In the genomic region with DNA sequence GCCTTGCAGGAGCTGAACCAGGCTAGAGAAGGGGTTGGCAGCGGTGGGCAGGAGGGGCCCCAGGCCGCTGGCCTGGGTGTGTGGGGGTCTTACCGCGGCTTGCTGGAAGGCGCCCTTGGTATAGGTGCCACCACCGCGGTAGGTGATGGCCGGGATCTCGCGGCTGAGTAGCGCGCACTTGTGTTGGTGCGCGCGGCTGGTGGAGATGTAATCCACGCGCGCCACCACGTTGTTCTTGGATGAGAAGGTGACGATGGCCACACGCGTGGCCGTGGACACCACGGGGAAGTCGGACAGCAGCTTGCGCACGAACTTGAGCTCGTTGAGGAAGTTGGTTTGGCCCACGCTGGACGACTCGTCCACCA, we compare ENCODE assay signal across 8 mouse cellular contexts. TPM values are rescaled to one million over a fixed set of nuclear protein-coding genes. Genes with fewer than 3 reads are reported as not detected.
DNase-seq lines count a peak whose midpoint lies in the region; ATAC-seq and TF ChIP-seq lines count a peak whose summit lies in the region.

No protein-coding gene starts in this region.

- peaks cover 14% of the 10 kb centered on the region; the same call in 1 of the 2 replicates for H3K27me3 ChIP-seq in lung, postnatal 0 days (replicated peaks; ENCODE audit: insufficient read depth, low read length)
- peaks cover 11% of the 10 kb centered on the region; the same call in 1 of the 2 replicates for H3K27me3 ChIP-seq in limb, embryonic 13.5 days
- no peaks in the 10 kb centered on the region for H3K27me3 ChIP-seq in stomach, embryonic 14.5 days (ENCODE audit: control insufficient read depth, insufficient read depth, low read length)

- H3K4me3 ChIP-seq in lung, postnatal 0 days (ENCODE audit: low read depth, low read length), result peak overlapping the region; percentile 47
- H3K4me3 ChIP-seq in limb, embryonic 13.5 days, result peak overlapping the region; percentile 65
- H3K4me3 ChIP-seq in stomach, embryonic 14.5 days (ENCODE audit: low read depth, low read length), result peak overlapping the region; percentile 57

- peak overlapping the region; percentile 65 for H3K4me2 ChIP-seq in lung, postnatal 0 days (replicated peaks; ENCODE audit: low read depth, low read length)
- peak overlapping the region; percentile 98 for H3K4me2 ChIP-seq in limb, embryonic 13.5 days (replicated peaks)
- peak overlapping the region; percentile 85 for H3K4me2 ChIP-seq in stomach, embryonic 14.5 days (replicated peaks; ENCODE audit: low read depth, low read length)

- WGBS in lung, postnatal 0 days, result under 1% methylated on average over 31 of the region's 31 CpGs
- under 1% methylated on average over 31 of the region's 31 CpGs for WGBS in limb, embryonic 13.5 days
- WGBS in stomach, embryonic 14.5 days, result under 1% methylated on average over 31 of the region's 31 CpGs

- H3K27ac ChIP-seq in lung, postnatal 0 days (ENCODE audit: low read length), result peak overlapping the region; percentile 79
- peak overlapping the region; percentile 83 for H3K27ac ChIP-seq in limb, embryonic 13.5 days
- peak overlapping the region; percentile 59; the same call in 1 of the 2 replicates for H3K27ac ChIP-seq in stomach, embryonic 14.5 days (ENCODE audit: low read length)

- 0 out of 2 replicates have a peak, but pooled peaks cover 3% of the 10 kb centered on the region for H3K4me1 ChIP-seq in lung, postnatal 0 days (ENCODE audit: insufficient read depth, low read depth, low read length)
- peaks cover 30% of the 10 kb centered on the region for H3K4me1 ChIP-seq in limb, embryonic 13.5 days
- peaks cover 9% of the 10 kb centered on the region; the same call in 1 of the 2 replicates for H3K4me1 ChIP-seq in stomach, embryonic 14.5 days (ENCODE audit: control insufficient read depth, insufficient read depth, low read length)

- H3K36me3 ChIP-seq in lung, postnatal 0 days (ENCODE audit: insufficient read depth, low read length), result no peaks in the 10 kb centered on the region
- no peaks in the 10 kb centered on the region for H3K36me3 ChIP-seq in limb, embryonic 13.5 days
- H3K36me3 ChIP-seq in stomach, embryonic 14.5 days (ENCODE audit: control insufficient read depth, insufficient read depth, low read length), result no peaks in the 10 kb centered on the region

- no peak for TF ChIP-seq EP300 in lung, postnatal 0 days (IDR thresholded peaks at IDR 0.05)

- peak; percentile 26 for DNase-seq in adrenal gland, postnatal 14 days
- DNase-seq in adrenal gland, postnatal 10 days, result no peak
- peak; percentile 37 for DNase-seq in lung, postnatal 0 days (ENCODE audit: low spot score)
- no peak for DNase-seq in lung, postnatal 10 days
- no peak for DNase-seq in layer of hippocampus, adult 8-10 months (ENCODE audit: low spot score in 2 of 2)
- no peak for DNase-seq in urinary bladder, postnatal 14 days (ENCODE audit: low spot score)

- no peaks in the 10 kb centered on the region for H3K9me3 ChIP-seq in lung, postnatal 0 days (ENCODE audit: low read length)
- no peaks in the 10 kb centered on the region for H3K9me3 ChIP-seq in limb, embryonic 13.5 days
- H3K9me3 ChIP-seq in stomach, embryonic 14.5 days (ENCODE audit: control insufficient read depth, low read depth, low read length), result no peaks in the 10 kb centered on the region

- ATAC-seq in lung, postnatal 0 days, result peak; percentile 25; the same call in 1 of the 2 replicates
- ATAC-seq in limb, embryonic 13.5 days (ENCODE audit: low FRiP score, low read depth), result 0 out of 2 replicates have a peak, but pooled peaks have one; percentile 7
- ATAC-seq in stomach, embryonic 14.5 days (ENCODE audit: insufficient number of reproducible peaks, insufficient read depth, low FRiP score, low read depth), result no peak

- peak overlapping the region; percentile 50 for H3K9ac ChIP-seq in lung, postnatal 0 days (replicated peaks; ENCODE audit: low read depth)
- peak overlapping the region; percentile 78 for H3K9ac ChIP-seq in limb, embryonic 13.5 days
- H3K9ac ChIP-seq in stomach, embryonic 14.5 days (replicated peaks; ENCODE audit: low read depth, low read length), result peak overlapping the region; percentile 47

- no peak for TF ChIP-seq CTCF in lung, postnatal 0 days (IDR thresholded peaks at IDR 0.05)

RNA-seq across cellular contexts. Expression of gene Svep1, which starts 0.9 kb away (rescaled TPM):
- total RNA-seq in adrenal gland, postnatal 14 days (2021), result 13.6 and 14.0 TPM in 2 replicates
- total RNA-seq in adrenal gland, postnatal 10 days (2021), result 10 to 100 TPM; 15.6 to 28.3 TPM
- polyA plus RNA-seq in lung, postnatal 0 days (2015; fragmentation: Nextera tagmentation; extraction: Ambion mirVana), result 3.9 and 5.0 TPM in 2 replicates
- polyA plus RNA-seq in limb, embryonic 13.5 days (2015; fragmentation: Nextera tagmentation; extraction: Ambion mirVana), result 6.1 and 6.3 TPM in 2 replicates
- polyA plus RNA-seq in stomach, embryonic 14.5 days (2014; fragmentation: Nextera tagmentation; extraction: Ambion mirVana), result 9.7 and 11.0 TPM in 2 replicates
- under 1 TPM; 0.83 to 0.94 (median 0.88) TPM for total RNA-seq in layer of hippocampus, adult 8-10 months (2022)

Comparison
In these comparisons a context has a peak if more than half of its experiments do, and no peak if none do; other contexts are left out.
1. DNase-seq: peak in adrenal gland, postnatal 14 days (single experiment) and lung, postnatal 0 days (single experiment); none in adrenal gland, postnatal 10 days (single experiment), lung, postnatal 10 days (single experiment), layer of hippocampus, adult 8-10 months (0 of 2) and urinary bladder, postnatal 14 days (single experiment).
2. Peak in every context shown above with its lines, with median percentiles within 50 percentile points of each other: H3K27ac ChIP-seq, H3K4me2 ChIP-seq, H3K4me3 ChIP-seq and H3K9ac ChIP-seq.